Mouse (Mus musculus) lung, postnatal 0 days (tissue): ENCODE results near the gene Dqx1.

ENCODE experiments used
- CTCF ChIP-seq: IDR thresholded peaks from 2 replicates; pipeline ENCODE4 v1.5.1; 2016; ENCODE audit warnings: antibody characterized with exemption, mild to moderate bottlenecking
- EP300 ChIP-seq: IDR thresholded peaks from 2 replicates; pipeline ENCODE4 v1.6.1; 2016; ENCODE audit warnings: antibody characterized with exemption, mild to moderate bottlenecking, control low read depth

DNA sequence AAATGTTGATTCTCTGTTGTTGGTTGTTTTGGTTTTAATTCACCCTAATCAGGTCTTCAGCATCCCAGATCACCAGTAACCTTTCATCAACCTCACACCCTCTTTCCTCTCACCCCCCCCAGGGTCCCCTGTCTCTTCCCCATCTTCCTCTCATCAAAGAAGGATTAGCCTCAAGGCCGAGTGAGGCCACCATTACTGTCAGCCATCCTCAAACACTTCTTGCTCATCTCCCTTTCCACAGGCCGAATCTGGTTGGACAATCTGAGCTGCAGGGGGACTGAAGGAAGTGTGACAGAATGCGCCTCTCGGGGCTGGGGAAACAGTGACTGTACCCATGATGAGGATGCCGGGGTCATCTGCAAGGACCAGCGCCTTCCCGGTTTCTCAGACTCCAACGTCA, 20.5 kb upstream of the Dqx1 start:
- TF ChIP-seq CTCF (no peak), EP300 (no peak)
